Mouse (Mus musculus) bone marrow macrophage, adult 2 months (primary cell): ENCODE measurements around the gene Cd200r3. TPM values are rescaled to one million over a fixed set of nuclear protein-coding genes. Genes with fewer than 3 reads are reported as not detected.
A peak's percentile ranks its signal among the peaks of the same experiment; 100 is the strongest.

Experiments used
- H3K27ac ChIP-seq: 2 replicates; pipeline ENCODE4 v1.5.1; 2012; ENCODE audit warnings: low read depth, low read length; ENCODE audit not compliant: insufficient read depth
- H3K4me1 ChIP-seq: 2 replicates; pipeline ENCODE4 v1.6.1; 2012; ENCODE audit warnings: low read length; ENCODE audit not compliant: control insufficient read depth, insufficient read depth
- H3K4me3 ChIP-seq: 2 replicates; pipeline ENCODE4 v1.5.1; 2012; ENCODE audit warnings: mild to moderate bottlenecking, low read length, moderate library complexity; ENCODE audit not compliant: insufficient read depth
- CTCF ChIP-seq: IDR thresholded peaks from 2 replicates; pipeline ENCODE4 v1.5.1; 2012; ENCODE audit warnings: low read depth, mild to moderate bottlenecking, low read length, moderate library complexity
- POLR2A ChIP-seq: IDR thresholded peaks from 2 replicates; pipeline ENCODE4 v1.6.1; 2012; ENCODE audit warnings: mild to moderate bottlenecking, low read depth, low read length, borderline replicate concordance
- polyA plus RNA-seq: library from polyadenylated mRNA; stranded (reverse); fragments of >200 nt; gene quantifications from 2 replicates; pipeline ENCODE4 v1.2.4, GENCODE M21; 2012; ENCODE audit not compliant: missing spikeins, insufficient read depth, insufficient read length

Gene Cd200r3
- polyA plus RNA-seq, 1 experiment = not detected

DNA sequence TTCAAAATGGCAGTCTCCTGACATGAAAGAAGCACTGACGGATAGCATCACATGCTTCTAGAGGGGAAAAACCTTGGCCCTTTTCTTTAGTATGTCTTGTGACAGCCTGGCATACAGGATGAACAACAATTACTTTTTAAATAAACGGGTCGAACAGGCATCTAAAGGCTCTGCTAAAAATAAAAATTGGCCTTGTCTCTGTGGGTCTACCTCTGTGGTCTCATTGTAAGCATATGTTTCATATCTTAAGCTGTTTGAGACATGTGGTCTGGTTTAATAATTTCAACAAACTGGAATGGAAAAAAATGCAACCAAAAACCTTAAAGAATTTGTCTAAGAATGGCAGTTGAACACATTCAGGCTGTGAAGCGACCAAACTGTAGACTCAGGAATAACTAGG, 27.4 kb downstream of the Cd200r3 start:
- TF ChIP-seq CTCF (no peak), POLR2A (no peak)
- Histone ChIP-seq H3K4me1 (no peaks in the 10 kb centered on the region), H3K27ac (no peak overlapping the region), H3K4me3 (no peak overlapping the region)

DNA sequence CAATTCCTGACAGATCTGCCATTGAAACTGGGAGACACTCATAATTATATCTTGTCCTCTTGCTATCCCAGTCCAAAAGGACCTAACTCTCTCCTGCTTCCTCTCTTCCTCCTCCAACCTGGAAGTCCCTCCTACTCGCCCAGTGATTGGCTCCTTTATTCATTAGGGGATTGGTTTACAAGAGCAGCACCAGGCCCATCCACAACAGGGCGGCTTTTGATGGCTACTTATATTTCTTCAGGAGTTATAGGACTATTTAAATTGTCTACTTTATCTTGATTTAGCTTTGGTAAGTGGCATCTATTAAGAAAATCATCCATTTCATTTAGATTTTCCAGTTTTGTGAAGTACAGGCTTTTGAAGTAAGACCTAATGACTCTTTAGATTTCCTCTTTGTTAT, 30.6 kb downstream of the Cd200r3 start:
- TF ChIP-seq CTCF = no peak
- no peak for TF ChIP-seq POLR2A
- Histone ChIP-seq H3K4me3 (no peak overlapping the region), H3K4me1 (no peaks in the 10 kb centered on the region), H3K27ac (no peak overlapping the region)

- Histone ChIP-seq H3K4me1 (no peaks in the 10 kb centered on the region; the same call in 1 of the 2 replicates), H3K27ac (no peak overlapping the region), H3K4me3 (no peak overlapping the region)
- no peak for TF ChIP-seq POLR2A
- no peak for TF ChIP-seq CTCF
Measured at GRCm38 (mm10) chr16:44976081-44976480, 32.6 kb downstream of the Cd200r3 start.

DNA sequence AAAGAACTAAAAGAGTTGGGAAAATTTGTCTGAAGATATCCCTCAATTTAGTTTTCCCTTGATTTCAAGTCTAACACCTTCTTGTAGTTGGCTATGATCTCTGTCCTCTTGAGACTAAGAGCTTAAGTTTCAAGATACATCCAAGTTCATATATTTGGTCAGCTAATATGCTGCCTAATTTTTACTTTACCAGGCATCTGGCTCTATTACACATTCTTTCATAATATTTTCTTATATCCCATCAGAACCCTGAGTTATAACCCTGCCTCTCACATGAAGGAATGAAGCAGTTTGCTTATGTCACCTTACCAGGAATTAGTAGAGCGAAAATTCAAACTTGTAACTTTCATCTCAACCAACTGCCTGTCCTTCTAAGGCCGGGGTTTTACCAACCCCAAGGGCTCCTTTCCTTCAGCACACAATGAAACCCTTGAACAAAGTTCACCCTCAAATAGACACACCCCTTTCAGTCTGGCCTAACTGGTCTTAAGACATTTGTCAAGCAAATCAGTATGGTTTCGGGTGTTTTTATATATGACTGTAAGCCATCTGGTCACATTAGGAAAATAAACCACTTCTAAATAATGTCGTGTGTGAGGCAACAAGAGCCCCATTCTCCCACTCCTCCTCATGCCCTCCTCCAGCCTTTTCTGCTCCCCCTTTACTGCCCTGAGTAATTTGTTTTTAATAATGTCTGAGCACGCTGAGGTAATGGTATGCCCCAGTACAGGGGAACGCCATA, 33.6 kb downstream of the Cd200r3 start:
- Histone ChIP-seq H3K4me3 (no peak overlapping the region), H3K4me1 (no peaks in the 10 kb centered on the region; the same call in 1 of the 2 replicates), H3K27ac (no peak overlapping the region)

DNA sequence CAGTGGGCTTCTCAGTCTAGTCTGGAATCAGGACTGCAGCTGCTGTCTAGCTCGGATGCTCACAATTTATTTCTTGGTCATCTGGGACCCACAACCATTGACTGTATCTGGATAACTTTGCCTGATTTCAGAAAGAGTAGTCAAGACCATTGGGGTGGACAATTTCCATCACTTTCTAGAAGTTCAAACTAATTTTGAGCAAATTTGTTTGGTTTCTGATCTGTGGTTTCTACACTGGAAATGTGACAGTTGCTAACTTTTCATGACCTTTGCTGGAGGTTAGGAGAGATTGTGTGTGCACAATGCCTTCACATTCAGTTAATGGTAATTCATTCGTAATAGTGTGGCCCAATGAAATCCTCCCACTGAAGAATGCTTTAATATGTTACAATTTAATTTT, 34.7 kb downstream of the Cd200r3 start:
- no peak for TF ChIP-seq CTCF
- no peak for TF ChIP-seq POLR2A
- no peak overlapping the region for H3K4me3 ChIP-seq
- H3K27ac ChIP-seq = no peak overlapping the region
- H3K4me1 ChIP-seq = no peaks in the 10 kb centered on the region; the same call in 1 of the 2 replicates

More for the DNA sequence above, 33.6 kb downstream of the Cd200r3 start:
- TF ChIP-seq CTCF = no peak
- TF ChIP-seq POLR2A = no peak

GRCm38 (mm10) chr16:44979355-44979896, 35.9 kb downstream of the Cd200r3 start:
- no peak overlapping the region for H3K27ac ChIP-seq
- peaks cover 2% of the 10 kb centered on the region for H3K4me1 ChIP-seq
- TF ChIP-seq CTCF = no peak
- no peak for TF ChIP-seq POLR2A
- H3K4me3 ChIP-seq = no peak overlapping the region

- H3K4me3 ChIP-seq = no peak overlapping the region
- H3K4me1 ChIP-seq = peaks cover 21% of the 10 kb centered on the region
- TF ChIP-seq CTCF (no peak), POLR2A (no peak)
- H3K27ac ChIP-seq = no peak overlapping the region
Measured at GRCm38 (mm10) chr16:44982972-44983371, 39.5 kb downstream of the Cd200r3 start.

DNA sequence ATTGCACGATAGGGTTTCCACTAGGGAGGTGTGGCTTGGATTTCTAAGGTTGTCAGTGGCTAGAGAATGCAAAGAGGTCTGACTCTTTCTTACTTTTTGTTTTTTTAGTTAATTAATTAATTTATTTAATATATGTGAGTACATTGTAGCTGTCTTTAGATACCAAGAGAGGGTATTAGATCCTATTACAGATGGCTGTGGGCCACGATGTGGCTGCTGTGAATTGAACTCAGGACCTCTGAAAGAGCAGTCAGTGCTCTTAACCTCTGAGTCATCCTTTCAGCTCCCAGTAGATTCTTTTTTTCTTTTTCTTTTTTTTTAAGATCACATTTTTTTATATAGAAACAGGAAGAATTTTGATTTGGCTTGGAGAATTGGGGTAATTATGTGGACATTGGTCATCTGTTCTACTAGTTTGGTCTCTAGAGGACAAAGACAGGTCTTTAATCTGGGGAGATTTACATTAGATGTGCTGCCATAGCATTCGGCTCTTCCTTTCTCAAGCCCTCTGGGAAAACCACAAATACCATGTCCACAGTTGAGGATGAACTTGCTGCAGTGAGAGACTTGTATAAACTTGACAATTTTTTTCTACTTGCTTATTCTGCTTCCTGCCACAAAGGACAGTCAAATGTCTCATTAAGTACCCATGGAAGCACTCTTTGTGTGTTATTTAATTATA, 40.0 kb downstream of the Cd200r3 start:
- TF ChIP-seq POLR2A = no peak
- peaks cover 21% of the 10 kb centered on the region for H3K4me1 ChIP-seq
- H3K27ac ChIP-seq = no peak overlapping the region
- no peak overlapping the region for H3K4me3 ChIP-seq

- no peak for TF ChIP-seq CTCF
- TF ChIP-seq POLR2A = no peak
- Histone ChIP-seq H3K4me1 (peaks cover 26% of the 10 kb centered on the region), H3K27ac (no peak overlapping the region), H3K4me3 (no peak overlapping the region)
Measured at GRCm38 (mm10) chr16:44984111-44984510, 40.6 kb downstream of the Cd200r3 start.

DNA sequence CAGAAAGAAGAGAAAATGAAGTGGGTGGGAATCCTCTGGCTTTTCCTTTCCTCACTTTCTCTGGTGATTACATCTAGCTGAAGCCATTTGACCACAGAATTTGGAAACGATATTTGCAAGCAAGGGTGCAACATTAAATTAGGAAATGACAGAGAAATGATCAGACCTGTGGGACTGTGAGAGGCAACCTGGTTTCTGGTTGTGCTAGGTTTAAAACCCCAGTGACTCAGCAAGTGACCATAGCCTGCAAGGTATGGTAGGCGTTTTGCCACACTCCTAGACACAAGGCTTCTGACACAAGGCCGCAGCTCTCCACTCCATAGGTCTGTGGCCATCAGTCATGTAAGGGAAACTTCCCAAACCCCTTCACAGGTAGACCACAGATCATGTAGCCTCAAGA, 41.4 kb downstream of the Cd200r3 start:
- Histone ChIP-seq H3K4me3 (no peak overlapping the region), H3K27ac (no peak overlapping the region), H3K4me1 (peaks cover 26% of the 10 kb centered on the region)
- no peak for TF ChIP-seq CTCF
- TF ChIP-seq POLR2A = no peak

- TF ChIP-seq POLR2A (no peak), CTCF (no peak)
- H3K4me1 ChIP-seq = peaks cover 29% of the 10 kb centered on the region
- H3K27ac ChIP-seq = peak overlapping the region; percentile 18
- H3K4me3 ChIP-seq = no peak overlapping the region
Measured at GRCm38 (mm10) chr16:44986029-44986428, 42.6 kb downstream of the Cd200r3 start.
